Comparison of ENCODE assay signal across 8 mouse cellular contexts in genomic region chr2:121408160-121408559, GRCm38 (mm10). TPM values are rescaled to one million over a fixed set of nuclear protein-coding genes. Genes with fewer than 3 reads are reported as not detected.
A peak's percentile ranks its signal among the peaks of the same experiment; 100 is the strongest.
DNase-seq lines count a peak whose midpoint lies in the region; ATAC-seq lines count a peak whose summit lies in the region.

No protein-coding gene starts in this region.

- intact Hi-C loops in left cerebral cortex, postnatal 14 days (cut with DNase I) = no loop called here

- peak; percentile 53 for DNase-seq in kidney, adult 9 months
- no peak for DNase-seq in kidney, adult 11 months
- DNase-seq in ES-CJ7 (ENCODE audit: low read depth, low spot score) = peak; percentile 81
- peak; percentile 10 for DNase-seq in adrenal gland, adult 8-10 months
- DNase-seq in heart, postnatal 4 days = peak; percentile 37
- DNase-seq in thymus, postnatal 10 days (ENCODE audit: low spot score in 2 of 2) = peak; percentile 9 to 77
- DNase-seq in left cerebral cortex, postnatal 14 days (ENCODE audit: low spot score in 2 of 2) = no peak

- peak; percentile 90 for ATAC-seq in megakaryocyte, adult 5-6 weeks (ENCODE audit: poor library complexity, severe bottlenecking)

RNA-seq across cellular contexts. Expression of gene Pdia3, which starts 5.4 kb away (rescaled TPM):
- total RNA-seq in adrenal gland, adult 8-10 months (2022) = 100 to 1,000 TPM; 426 to 490 (median 434) TPM
- 100 to 1,000 TPM; 200 to 203 TPM for total RNA-seq in heart, postnatal 4 days (2021)
- 273 and 278 TPM in 2 replicates for total RNA-seq in megakaryocyte, adult 5-6 weeks (2015)
- total RNA-seq in megakaryocyte, adult 5-6 weeks (2017) = 222 and 236 TPM in 2 replicates
- total RNA-seq in left cerebral cortex, postnatal 14 days (2021) = 100 to 1,000 TPM; 197 to 222 TPM

RNA-seq across cellular contexts. Expression of gene Catsper2, which starts 5.4 kb away (rescaled TPM):
- total RNA-seq in adrenal gland, adult 8-10 months (2022) = 1 to 10 TPM; 2.2 to 4.1 (median 2.9) TPM
- total RNA-seq in heart, postnatal 4 days (2021) = 1 to 10 TPM; 3.3 to 3.7 TPM
- total RNA-seq in megakaryocyte, adult 5-6 weeks (2015) = 0.98 and 2.1 TPM in 2 replicates
- 0.89 and 1.4 TPM in 2 replicates for total RNA-seq in megakaryocyte, adult 5-6 weeks (2017)
- total RNA-seq in left cerebral cortex, postnatal 14 days (2021) = 1 to 10 TPM; 4.7 to 4.8 TPM

RNA-seq across cellular contexts. Expression of gene Strc, which starts 21.2 kb away (rescaled TPM):
- total RNA-seq in adrenal gland, adult 8-10 months (2022) = 1 to 10 TPM in 1 of 4 experiments, under 1 TPM in 1, not detected in 2; 0.81 to 1.4 TPM
- total RNA-seq in heart, postnatal 4 days (2021) = not detected
- total RNA-seq in megakaryocyte, adult 5-6 weeks (2015) = not detected in 2 replicates
- not detected in 2 replicates for total RNA-seq in megakaryocyte, adult 5-6 weeks (2017)
- total RNA-seq in left cerebral cortex, postnatal 14 days (2021) = under 1 TPM in 1 of 2 experiments, not detected in 1; 0.29 TPM

RNA-seq across cellular contexts. Expression of gene Ell3, which starts 35.9 kb away (rescaled TPM):
- under 1 TPM in 3 of 4 experiments, not detected in 1; 0.24 to 0.74 (median 0.62) TPM for total RNA-seq in adrenal gland, adult 8-10 months (2022)
- under 1 TPM in 1 of 2 experiments, not detected in 1; 0.31 TPM for total RNA-seq in heart, postnatal 4 days (2021)
- total RNA-seq in megakaryocyte, adult 5-6 weeks (2015) = not detected in 2 replicates
- total RNA-seq in megakaryocyte, adult 5-6 weeks (2017) = not detected in 2 replicates
- total RNA-seq in left cerebral cortex, postnatal 14 days (2021) = not detected

RNA-seq across cellular contexts. Expression of gene Serf2, which starts 40.8 kb away (rescaled TPM):
- 100 to 1,000 TPM; 249 to 360 (median 257) TPM for total RNA-seq in adrenal gland, adult 8-10 months (2022)
- 100 to 1,000 TPM; 350 to 387 TPM for total RNA-seq in heart, postnatal 4 days (2021)
- total RNA-seq in megakaryocyte, adult 5-6 weeks (2015) = 390 and 393 TPM in 2 replicates
- total RNA-seq in megakaryocyte, adult 5-6 weeks (2017) = 216 and 267 TPM in 2 replicates
- 100 to 1,000 TPM; 168 to 172 TPM for total RNA-seq in left cerebral cortex, postnatal 14 days (2021)

Comparison
In these comparisons a context has a peak if more than half of its experiments do, and no peak if none do; other contexts are left out.
1. DNase-seq: peak in kidney, adult 9 months (single experiment), ES-CJ7 (single experiment), adrenal gland, adult 8-10 months (single experiment), heart, postnatal 4 days (single experiment) and thymus, postnatal 10 days (2 of 2); none in kidney, adult 11 months (single experiment) and left cerebral cortex, postnatal 14 days (0 of 2).